Mouse (Mus musculus): Measurements from ENCODE around the gene P2rx2. TPM values are rescaled to one million over a fixed set of nuclear protein-coding genes. Genes with fewer than 3 reads are reported as not detected.

The P2rx2 gene
- polyA plus RNA-seq (2021; fragmentation: Nextera tagmentation) = not detected in 2 replicates
- long read RNA-seq, experiment 1 = 0 reads
- long read RNA-seq, experiment 2 = 0 reads

GRCm38 (mm10) chr5:110342648-110343284 is at the start of gene P2rx2:
TSS of gene P2rx2 (minus strand) at chr5:110343212.

GRCm38 (mm10) chr5:110344524-110344923 is 1.5 kb upstream of the P2rx2 start, which contains the start of gene Lrcol1:
TSS of gene Lrcol1 (plus strand) at chr5:110344730.

Other genes starting within 250 kb of the P2rx2 start
- gene Gm35315, start 248.8 kb downstream of the P2rx2 start, polyA plus RNA-seq (2021; fragmentation: Nextera tagmentation) = 0.24 and 0.43 TPM in 2 replicates
- gene Plcxd1, start 243.2 kb downstream of the P2rx2 start, polyA plus RNA-seq (2021; fragmentation: Nextera tagmentation) = 7.2 and 8.5 TPM in 2 replicates
- 43.4 and 56.9 TPM in 2 replicates for gene Gtpbp6, start 235.0 kb downstream of the P2rx2 start, polyA plus RNA-seq (2021; fragmentation: Nextera tagmentation)
- gene Zfp605, start 233.1 kb downstream of the P2rx2 start, polyA plus RNA-seq (2021; fragmentation: Nextera tagmentation) = 4.1 and 8.1 TPM in 2 replicates
- gene Chfr, start 207.4 kb downstream of the P2rx2 start, polyA plus RNA-seq (2021; fragmentation: Nextera tagmentation) = 11.8 and 17.7 TPM in 2 replicates
- gene Golga3, start 166.5 kb downstream of the P2rx2 start, polyA plus RNA-seq (2021; fragmentation: Nextera tagmentation) = 8.1 and 10.2 TPM in 2 replicates
- gene Ankle2, start 112.2 kb downstream of the P2rx2 start, polyA plus RNA-seq (2021; fragmentation: Nextera tagmentation) = 12.0 and 12.8 TPM in 2 replicates
- gene Pgam5, start 73.3 kb downstream of the P2rx2 start, polyA plus RNA-seq (2021; fragmentation: Nextera tagmentation) = 70.3 and 78.0 TPM in 2 replicates
- gene Pxmp2, start 57.0 kb downstream of the P2rx2 start, polyA plus RNA-seq (2021; fragmentation: Nextera tagmentation) = 18.9 and 20.1 TPM in 2 replicates
- 0.41 and 0.47 TPM in 2 replicates for gene Pole, start 56.9 kb downstream of the P2rx2 start, polyA plus RNA-seq (2021; fragmentation: Nextera tagmentation)
- not detected in 2 replicates for gene Lrcol1, start 1.5 kb upstream of the P2rx2 start, polyA plus RNA-seq (2021; fragmentation: Nextera tagmentation)
- gene Fbrsl1, start 105.3 kb upstream of the P2rx2 start, polyA plus RNA-seq (2021; fragmentation: Nextera tagmentation) = 4.5 and 14.4 TPM in 2 replicates
- gene Galnt9, start 201.1 kb upstream of the P2rx2 start, polyA plus RNA-seq (2021; fragmentation: Nextera tagmentation) = 25.9 and 78.1 TPM in 2 replicates

Data from left cerebral cortex, adult 6 months (tissue).